Mouse (Mus musculus) cerebellum, adult 2 months (tissue): ENCODE measurements around the gene Il4ra.

ENCODE experiments used
- CTCF ChIP-seq: fragments of 200-500 bp; IDR thresholded peaks from 2 replicates; pipeline ENCODE4 v1.5.1; 2011; ENCODE audit warnings: low read depth, mild to moderate bottlenecking, control low read depth, low read length, moderate library complexity, borderline replicate concordance; ENCODE audit not compliant: insufficient read depth
- POLR2A ChIP-seq: fragments of 200-500 bp; IDR thresholded peaks from 2 replicates; pipeline ENCODE4 v1.6.1; 2011; ENCODE audit warnings: low read length, control low read depth, borderline replicate concordance; ENCODE audit not compliant: insufficient read depth

- TF ChIP-seq CTCF (no peak), POLR2A (no peak)
These were observed 71.1 kb downstream of the Il4ra start for GRCm38 (mm10) chr7:125622741-125623685.
